Mouse (Mus musculus) liver, embryonic 13.5 days (tissue): ENCODE measurements around the gene Exoc5. TPM values are rescaled to one million over a fixed set of nuclear protein-coding genes. Genes with fewer than 3 reads are reported as not detected.

Source experiments
- ATAC-seq: fragments of 200-750 bp; cut with Nextera tagmentation; 2 replicates; pipeline ENCODE4 v1.8.0; 2017; ENCODE audit warnings: low read depth, mild to moderate bottlenecking, moderate number of reproducible peaks, moderate library complexity
- DNase-seq: peaks from one replicate; pipeline ENCODE4 v3.0.0; 2022
- H3K27ac ChIP-seq: fragments of 300-500 bp; sonication (generic); 2 replicates; pipeline ENCODE4 v1.5.1; 2015; ENCODE audit warnings: moderate library complexity, mild to moderate bottlenecking, inconsistent platforms
- H3K27me3 ChIP-seq: fragments of 300-500 bp; sonication (generic); 2 replicates; pipeline ENCODE4 v1.6.1; 2015; ENCODE audit warnings: mild to moderate bottlenecking, inconsistent platforms
- H3K36me3 ChIP-seq: fragments of 300-500 bp; sonication (generic); 2 replicates; pipeline ENCODE4 v1.6.1; 2015; ENCODE audit warnings: mild to moderate bottlenecking, inconsistent platforms
- H3K4me1 ChIP-seq: fragments of 300-500 bp; sonication (generic); replicated peaks from 2 replicates; pipeline ENCODE4 v1.6.1; 2015; ENCODE audit warnings: inconsistent platforms
- H3K4me2 ChIP-seq: fragments of 300-500 bp; sonication (generic); 2 replicates; pipeline ENCODE4 v1.6.1; 2015; ENCODE audit warnings: inconsistent platforms, mild to moderate bottlenecking, moderate library complexity
- H3K4me3 ChIP-seq: fragments of 300-500 bp; sonication (generic); replicated peaks from 2 replicates; pipeline ENCODE4 v1.5.1; 2015; ENCODE audit warnings: mild to moderate bottlenecking, inconsistent platforms
- H3K9ac ChIP-seq: fragments of 300-500 bp; sonication (generic); 2 replicates; pipeline ENCODE4 v1.6.1; 2015; ENCODE audit warnings: mild to moderate bottlenecking, inconsistent platforms
- H3K9me3 ChIP-seq: fragments of 300-500 bp; sonication (generic); replicated peaks from 2 replicates; pipeline ENCODE4 v1.6.1; 2016; ENCODE audit warnings: inconsistent platforms
- WGBS: fragments of 180-500 bp; shearing (Covaris S2); methylation state at CpG from one replicate; pipeline ENCODE4 v1.1.7; 2015; ENCODE audit not compliant: insufficient replicate concordance; 5-methylcytosine and 5-hydroxymethylcytosine counted together
- polyA plus RNA-seq: library from polyadenylated mRNA; unstranded; fragments of >200 nt; fragmentation: Nextera tagmentation; extraction: Ambion mirVana; gene quantifications from 2 replicates; pipeline ENCODE4 v1.2.1, GENCODE M21; 2015

Gene Exoc5
- polyA plus RNA-seq, 1 experiment from 2014 or later: 24.2 TPM

- peak; percentile 68 for ATAC-seq
- under 1% methylated on average over 61 of the region's 62 CpGs for WGBS
- Histone ChIP-seq H3K4me1 (peaks cover 32% of the 10 kb centered on the region), H3K27ac (peak within 1 kb of the TSS; percentile 97), H3K36me3 (no peaks in the 10 kb centered on the region), H3K4me3 (peak within 1 kb of the TSS; percentile 80), H3K4me2 (peak within 1 kb of the TSS; percentile 78), H3K9me3 (no peaks in the 10 kb centered on the region), H3K27me3 (no peaks in the 10 kb centered on the region), H3K9ac (peak within 1 kb of the TSS; percentile 92)
- peak; percentile 8 for DNase-seq
Observed at GRCm38 (mm10) chr14:49065529-49066273, 752 bp downstream of the Exoc5 start, which contains the start of gene Ap5m1. Ap5m1 (plus strand) TSS chr14:49066097.

- 53% methylated on average over 2 of the region's 2 CpGs for WGBS
Observed at GRCm38 (mm10) chr14:49063838-49064237, 2.6 kb downstream of the Exoc5 start.

GRCm38 (mm10) chr14:49049492-49049891 is 17.0 kb downstream of the Exoc5 start:
- peaks cover 11% of the 10 kb centered on the region for H3K4me1 ChIP-seq
- H3K27ac ChIP-seq: no peak overlapping the region
- peaks cover 20% of the 10 kb centered on the region for H3K36me3 ChIP-seq
- H3K9ac ChIP-seq: no peak overlapping the region
- H3K4me3 ChIP-seq: no peak overlapping the region
- no peaks in the 10 kb centered on the region for H3K9me3 ChIP-seq
- DNase-seq: no peak
- no peaks in the 10 kb centered on the region for H3K27me3 ChIP-seq
- no peak overlapping the region for H3K4me2 ChIP-seq
- ATAC-seq: peak; percentile 69

More at GRCm38 (mm10) chr14:49063838-49064237, 2.6 kb downstream of the Exoc5 start:
- Histone ChIP-seq H3K9ac (no peak overlapping the region), H3K4me1 (peaks cover 26% of the 10 kb centered on the region), H3K9me3 (no peaks in the 10 kb centered on the region), H3K27me3 (no peaks in the 10 kb centered on the region), H3K4me3 (no peak overlapping the region), H3K4me2 (peak overlapping the region; percentile 6; the same call in 1 of the 2 replicates), H3K36me3 (no peaks in the 10 kb centered on the region), H3K27ac (no peak overlapping the region)
- DNase-seq (no peak), ATAC-seq (no peak)

DNA sequence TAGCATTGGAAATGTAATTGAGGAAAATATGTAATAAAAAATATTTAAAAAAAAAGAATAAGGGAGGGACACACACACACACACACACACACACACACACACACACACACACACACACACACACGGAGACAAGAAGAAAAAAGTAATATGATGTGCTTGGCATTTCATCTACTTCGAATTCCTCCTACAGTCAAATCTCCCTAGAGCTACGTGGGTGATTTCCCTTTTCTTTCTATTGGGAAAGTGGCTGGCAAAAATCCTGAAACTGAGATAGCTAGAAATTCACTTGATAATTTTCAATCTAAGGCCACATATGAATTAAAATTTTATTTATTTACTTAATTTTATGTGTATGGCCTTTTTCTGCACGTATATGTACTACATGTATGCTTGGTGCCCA is 20.8 kb downstream of the Exoc5 start:
- Histone ChIP-seq H3K27me3 (no peaks in the 10 kb centered on the region), H3K27ac (no peak overlapping the region), H3K9ac (no peak overlapping the region), H3K4me1 (peaks cover 11% of the 10 kb centered on the region), H3K4me2 (no peak overlapping the region), H3K4me3 (no peak overlapping the region), H3K9me3 (no peaks in the 10 kb centered on the region), H3K36me3 (peaks cover 13% of the 10 kb centered on the region; the same call in 1 of the 2 replicates)
- DNase-seq: no peak
- WGBS: 87% methylated on average over 3 of the region's 4 CpGs
- ATAC-seq: no peak

DNA sequence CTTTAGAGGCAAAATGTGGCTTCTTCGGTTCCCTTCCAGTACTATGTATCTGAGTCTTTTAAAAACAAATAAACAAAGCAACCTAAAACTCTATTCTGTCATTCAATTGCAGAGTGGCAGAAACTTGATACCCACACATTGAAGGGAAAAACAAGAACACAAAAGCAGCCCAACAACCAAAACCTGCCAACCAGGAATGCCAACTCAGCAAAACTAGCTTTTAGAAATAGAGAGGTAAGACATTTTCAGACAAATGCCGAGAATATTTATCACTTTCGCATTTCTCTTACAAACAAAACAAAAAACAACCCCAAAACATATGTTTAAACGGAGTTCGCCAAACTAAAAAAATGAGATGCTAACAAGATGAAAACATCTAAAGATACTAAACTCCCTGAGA is 37.5 kb downstream of the Exoc5 start:
- DNase-seq: no peak
- ATAC-seq: no peak
- Histone ChIP-seq H3K9ac (no peak overlapping the region), H3K27ac (no peak overlapping the region), H3K9me3 (no peaks in the 10 kb centered on the region), H3K27me3 (no peaks in the 10 kb centered on the region), H3K36me3 (peaks cover 19% of the 10 kb centered on the region), H3K4me1 (no peaks in the 10 kb centered on the region), H3K4me3 (no peak overlapping the region), H3K4me2 (no peak overlapping the region)
- WGBS: 87% methylated on average over 5 of the region's 5 CpGs

DNA sequence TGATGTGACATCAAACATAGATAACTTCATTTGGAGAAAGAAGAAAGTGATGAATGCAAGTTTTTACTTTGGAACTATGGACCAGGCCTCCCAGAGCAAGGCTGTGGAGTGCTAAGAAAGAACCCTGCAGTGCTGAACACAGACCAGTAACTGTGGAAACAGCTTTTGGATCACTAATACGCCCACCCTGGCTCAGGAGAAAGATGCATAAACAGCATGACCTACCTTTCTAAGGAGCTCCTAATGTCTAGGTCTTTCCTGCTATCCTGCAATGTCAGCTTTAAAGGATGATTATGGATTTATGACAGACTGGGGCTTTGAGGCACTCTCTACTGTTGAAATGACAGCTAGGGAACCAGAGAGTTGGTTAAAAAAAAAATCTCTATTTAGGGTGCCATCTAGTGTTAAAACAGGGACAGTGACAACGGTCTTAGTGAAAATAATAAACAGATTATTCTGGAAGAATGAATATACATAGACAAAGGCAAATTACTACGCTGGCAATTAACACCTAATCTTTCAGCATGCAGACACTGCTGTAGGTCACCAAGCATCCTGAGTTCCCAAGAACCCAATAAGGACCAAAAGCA is 38.6 kb downstream of the Exoc5 start:
- Histone ChIP-seq H3K9me3 (no peaks in the 10 kb centered on the region), H3K4me1 (no peaks in the 10 kb centered on the region), H3K4me2 (no peak overlapping the region), H3K36me3 (peaks cover 15% of the 10 kb centered on the region), H3K27me3 (no peaks in the 10 kb centered on the region), H3K4me3 (no peak overlapping the region), H3K27ac (no peak overlapping the region), H3K9ac (no peak overlapping the region)
- no peak for DNase-seq
- WGBS: 73% methylated on average over 3 of the region's 3 CpGs
- no peak for ATAC-seq

GRCm38 (mm10) chr14:49027040-49027778 is 39.2 kb downstream of the Exoc5 start:
- no peak for ATAC-seq

DNA sequence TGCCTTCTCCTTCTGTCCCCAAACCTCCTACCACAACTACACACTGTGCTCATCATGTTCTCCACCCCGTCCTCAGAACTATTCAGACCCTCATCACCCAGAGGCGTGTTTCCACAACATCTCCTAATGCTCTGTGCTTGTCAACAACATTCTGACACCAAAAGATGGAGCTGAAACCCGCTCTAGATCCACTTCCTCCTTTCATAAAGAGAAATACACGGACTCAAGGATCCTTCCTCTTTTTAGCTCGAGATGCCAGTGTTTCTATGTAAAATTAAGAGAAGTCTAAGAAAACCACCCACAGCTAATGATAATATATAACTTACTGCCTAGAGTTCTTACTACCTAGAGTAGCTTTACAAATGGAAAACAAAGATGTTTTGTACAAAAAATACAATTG is 46.7 kb downstream of the Exoc5 start:
- no peak overlapping the region for H3K4me3 ChIP-seq
- H3K27ac ChIP-seq: no peak overlapping the region
- DNase-seq: no peak
- H3K36me3 ChIP-seq: peaks cover 14% of the 10 kb centered on the region
- H3K4me2 ChIP-seq: no peak overlapping the region
- no peaks in the 10 kb centered on the region for H3K27me3 ChIP-seq
- H3K4me1 ChIP-seq: no peaks in the 10 kb centered on the region
- ATAC-seq: no peak
- H3K9me3 ChIP-seq: no peaks in the 10 kb centered on the region
- WGBS: 50% methylated on average over 5 of the region's 5 CpGs
- no peak overlapping the region for H3K9ac ChIP-seq

More at GRCm38 (mm10) chr14:49027040-49027778, 39.2 kb downstream of the Exoc5 start:
- Histone ChIP-seq H3K4me3 (no peak overlapping the region), H3K27ac (no peak overlapping the region), H3K4me1 (no peaks in the 10 kb centered on the region), H3K36me3 (peaks cover 15% of the 10 kb centered on the region), H3K4me2 (no peak overlapping the region), H3K9ac (no peak overlapping the region), H3K27me3 (no peaks in the 10 kb centered on the region), H3K9me3 (no peaks in the 10 kb centered on the region)
- no peak for DNase-seq
- 89% methylated on average over 6 of the region's 6 CpGs for WGBS

DNA sequence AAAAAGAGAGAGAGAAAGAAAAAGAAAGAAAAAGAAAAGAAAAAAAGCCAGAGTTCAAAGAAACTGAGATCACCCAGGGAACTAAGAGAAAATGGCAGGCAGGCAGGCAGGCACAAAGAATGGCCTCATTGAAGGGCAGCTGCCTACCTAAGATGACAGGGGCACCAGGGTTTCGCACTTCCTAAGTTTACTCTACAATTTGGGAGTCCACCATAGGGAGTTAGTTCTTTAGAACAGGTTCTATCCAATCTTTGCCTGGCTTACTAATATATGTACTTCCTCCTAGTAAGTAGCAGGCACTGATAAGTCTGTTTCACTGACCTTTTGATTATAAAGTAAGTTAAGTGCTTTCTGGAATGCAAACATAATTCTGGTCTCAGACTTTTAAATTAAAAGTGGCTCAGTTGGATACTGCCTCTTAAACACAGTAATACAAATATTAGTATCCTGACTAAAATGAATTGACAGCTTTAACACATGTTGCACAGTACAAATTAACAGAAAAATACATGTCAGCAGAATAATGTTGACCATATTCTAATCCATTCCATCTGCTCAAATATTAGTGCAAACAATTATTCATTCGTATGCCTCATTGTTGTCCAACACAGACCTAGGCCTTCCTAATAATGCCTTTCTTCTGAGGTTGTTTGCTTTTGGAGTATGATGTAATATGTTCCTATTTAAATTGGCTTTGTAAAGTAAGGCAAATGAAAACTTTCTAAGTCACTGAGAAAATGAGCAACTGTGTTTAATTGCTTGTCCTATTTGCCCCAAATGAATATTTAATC is 57.9 kb downstream of the Exoc5 start:
- no peak for DNase-seq
- 80% methylated on average over 2 of the region's 2 CpGs for WGBS

DNA sequence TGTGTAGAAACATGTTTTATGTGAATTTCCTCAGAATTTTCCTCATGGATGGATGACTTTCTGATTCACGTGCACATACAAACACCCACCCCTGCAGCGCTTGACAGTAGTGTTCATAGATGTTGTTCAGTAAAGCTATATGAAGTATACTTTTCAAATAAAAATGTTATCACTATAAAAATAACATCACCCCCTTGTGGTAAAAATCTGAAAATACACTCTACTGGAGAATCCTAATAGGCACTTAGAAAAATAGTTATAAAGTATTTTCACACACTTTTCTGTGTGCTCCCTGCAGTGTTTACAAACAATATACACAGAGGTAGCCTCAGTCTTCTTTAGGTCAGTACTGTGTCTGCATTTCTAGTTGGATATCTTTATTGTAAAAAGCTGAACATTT is 58.5 kb downstream of the Exoc5 start:
- H3K4me1 ChIP-seq: no peaks in the 10 kb centered on the region
- DNase-seq: no peak

More for the DNA sequence above, 57.9 kb downstream of the Exoc5 start:
- Histone ChIP-seq H3K27me3 (no peaks in the 10 kb centered on the region), H3K4me1 (no peaks in the 10 kb centered on the region), H3K9me3 (no peaks in the 10 kb centered on the region), H3K4me2 (no peak overlapping the region), H3K9ac (no peak overlapping the region), H3K4me3 (no peak overlapping the region), H3K36me3 (0 out of 2 replicates have a peak, but pooled peaks cover 3% of the 10 kb centered on the region), H3K27ac (no peak overlapping the region)
- ATAC-seq: no peak

DNA sequence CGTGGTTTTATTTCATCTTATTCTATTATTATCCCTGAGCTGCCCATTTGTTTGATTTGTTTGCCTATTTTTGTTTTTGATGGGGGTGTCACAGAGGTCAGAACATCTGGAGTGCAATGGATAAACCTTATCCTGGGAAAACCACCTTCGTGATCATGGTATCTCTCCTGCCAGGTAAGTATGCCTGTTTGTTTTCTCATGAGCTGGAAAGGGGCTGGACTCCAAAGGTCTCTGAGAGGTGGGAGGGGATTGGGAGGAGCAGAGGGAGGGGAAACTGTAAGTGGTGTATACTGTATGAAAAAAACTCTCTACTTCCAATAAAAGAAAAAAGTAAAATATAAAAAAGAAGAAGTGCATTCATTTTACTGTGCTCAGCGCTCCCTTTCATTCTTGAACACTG is 64.8 kb downstream of the Exoc5 start:
- no peaks in the 10 kb centered on the region for H3K36me3 ChIP-seq
- no peaks in the 10 kb centered on the region for H3K4me1 ChIP-seq
- 69% methylated on average over 3 of the region's 3 CpGs for WGBS
- no peak overlapping the region for H3K9ac ChIP-seq
- no peak overlapping the region for H3K4me2 ChIP-seq
- no peak overlapping the region for H3K4me3 ChIP-seq
- ATAC-seq: no peak
- H3K9me3 ChIP-seq: no peaks in the 10 kb centered on the region
- no peak for DNase-seq
- no peaks in the 10 kb centered on the region for H3K27me3 ChIP-seq
- H3K27ac ChIP-seq: no peak overlapping the region

More for the DNA sequence above, 58.5 kb downstream of the Exoc5 start:
- 89% methylated on average over 2 of the region's 2 CpGs for WGBS
- Histone ChIP-seq H3K9me3 (no peaks in the 10 kb centered on the region), H3K27me3 (no peaks in the 10 kb centered on the region), H3K4me2 (no peak overlapping the region), H3K4me3 (no peak overlapping the region), H3K27ac (no peak overlapping the region), H3K9ac (no peak overlapping the region), H3K36me3 (0 out of 2 replicates have a peak, but pooled peaks cover 3% of the 10 kb centered on the region)
- ATAC-seq: no peak
